Mouse (Mus musculus) small intestine, adult 2 months (tissue): Measurements from ENCODE around the gene Neurog1. TPM values are rescaled to one million over a fixed set of nuclear protein-coding genes. Genes with fewer than 3 reads are reported as not detected.
A peak's percentile ranks its signal among the peaks of the same experiment; 100 is the strongest.

Experiments
- H3K27ac ChIP-seq: fragments of 200-500 bp; 2 replicates; pipeline ENCODE4 v1.5.1; 2012; ENCODE audit warnings: low read depth, low read length, control low read depth, inconsistent platforms; ENCODE audit not compliant: insufficient read depth
- H3K27me3 ChIP-seq: fragments of 200-500 bp; 2 replicates; pipeline ENCODE4 v1.6.1; 2012; ENCODE audit warnings: mild to moderate bottlenecking, moderate library complexity, low read length, inconsistent platforms; ENCODE audit not compliant: control insufficient read depth, insufficient read depth
- H3K36me3 ChIP-seq: fragments of 200-500 bp; 2 replicates; pipeline ENCODE4 v1.6.1; 2012; ENCODE audit warnings: mild to moderate bottlenecking, low read length, control low read depth, inconsistent platforms; ENCODE audit not compliant: control insufficient read depth, insufficient read depth
- H3K4me1 ChIP-seq: fragments of 200-500 bp; 2 replicates; pipeline ENCODE4 v1.6.1; 2012; ENCODE audit warnings: low read length, inconsistent platforms, mixed read lengths; ENCODE audit not compliant: control insufficient read depth, insufficient read depth, insufficient read length
- H3K4me3 ChIP-seq: fragments of 200-500 bp; 2 replicates; pipeline ENCODE4 v1.5.1; 2012; ENCODE audit warnings: low read depth, mild to moderate bottlenecking, control low read depth, inconsistent platforms, low read length, moderate library complexity
- CTCF ChIP-seq: fragments of 200-500 bp; IDR thresholded peaks from 2 replicates; pipeline ENCODE4 v1.5.1; 2012; ENCODE audit warnings: low read depth, mild to moderate bottlenecking, control low read depth, inconsistent platforms, low read length, moderate library complexity, mixed read lengths; ENCODE audit not compliant: insufficient replicate concordance, insufficient read length; ENCODE audit errors: extremely low read depth
- POLR2A ChIP-seq: fragments of 200-500 bp; IDR thresholded peaks from 2 replicates; pipeline ENCODE4 v1.6.1; 2012; ENCODE audit warnings: low read depth, mild to moderate bottlenecking, control low read depth, inconsistent platforms, low read length, moderate library complexity
- WGBS: fragments of 180-500 bp; shearing (Covaris S2); methylation state at CpG from one replicate; pipeline ENCODE4 v1.1.7; 2018; 5-methylcytosine and 5-hydroxymethylcytosine counted together
- polyA plus RNA-seq: library from polyadenylated mRNA; depleted of rRNA; stranded (reverse); fragments of >200 nt; gene quantifications from 2 replicates; pipeline ENCODE4 v1.2.3, GENCODE M21; 2012

The Neurog1 gene
- polyA plus RNA-seq, 1 experiment, result not detected

DNA sequence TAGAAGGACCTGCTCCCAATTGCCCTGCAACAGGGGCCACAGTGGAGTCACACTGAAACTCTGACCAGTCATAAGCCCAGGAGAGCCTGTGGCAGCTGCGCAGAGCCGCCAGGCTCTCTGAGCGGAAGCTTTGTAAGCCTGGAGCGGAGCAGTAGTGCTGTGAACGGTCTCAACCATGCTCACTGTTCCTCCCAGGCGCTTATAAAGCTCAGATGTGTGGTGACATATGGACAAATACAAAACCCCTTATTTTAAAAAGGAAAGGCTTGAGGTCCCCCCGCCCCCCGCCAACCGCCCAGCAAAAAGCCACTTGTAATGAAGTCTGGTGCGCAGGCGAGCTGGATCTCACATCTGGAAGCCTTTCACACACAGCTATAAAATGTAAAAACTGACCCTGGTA is 37.3 kb upstream of the Neurog1 start:
- Histone ChIP-seq H3K27me3 (no peaks in the 10 kb centered on the region), H3K36me3 (no peaks in the 10 kb centered on the region), H3K4me1 (no peaks in the 10 kb centered on the region), H3K27ac (no peak overlapping the region), H3K4me3 (no peak overlapping the region)
- WGBS, result 79% methylated on average over 11 of the region's 11 CpGs
- TF ChIP-seq POLR2A, result no peak
- TF ChIP-seq CTCF, result no peak

DNA sequence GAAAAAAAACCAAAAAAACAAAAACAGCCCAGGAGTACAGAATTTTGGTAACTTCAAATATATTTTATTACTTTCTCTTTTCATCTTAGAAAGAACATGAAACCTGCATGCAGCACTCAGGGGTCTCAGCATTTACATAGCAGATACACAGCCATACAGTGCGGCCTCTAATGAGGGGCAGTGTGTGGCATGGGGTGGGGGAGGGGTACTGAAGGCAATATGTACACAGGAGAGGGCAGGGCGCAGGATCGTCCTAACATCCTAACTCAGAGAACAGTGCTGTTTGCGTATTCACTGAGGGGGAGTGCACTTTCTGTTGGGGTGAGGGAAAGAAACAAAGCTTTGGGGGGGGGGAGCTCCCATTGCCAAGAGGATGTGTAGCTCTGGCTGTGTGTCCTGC is 36.6 kb upstream of the Neurog1 start:
- H3K36me3 ChIP-seq, result no peaks in the 10 kb centered on the region
- no peaks in the 10 kb centered on the region for H3K27me3 ChIP-seq
- TF ChIP-seq POLR2A (no peak), CTCF (no peak)
- H3K27ac ChIP-seq, result no peak overlapping the region
- WGBS, result 26% methylated on average over 4 of the region's 4 CpGs
- H3K4me3 ChIP-seq, result no peak overlapping the region
- no peaks in the 10 kb centered on the region for H3K4me1 ChIP-seq

DNA sequence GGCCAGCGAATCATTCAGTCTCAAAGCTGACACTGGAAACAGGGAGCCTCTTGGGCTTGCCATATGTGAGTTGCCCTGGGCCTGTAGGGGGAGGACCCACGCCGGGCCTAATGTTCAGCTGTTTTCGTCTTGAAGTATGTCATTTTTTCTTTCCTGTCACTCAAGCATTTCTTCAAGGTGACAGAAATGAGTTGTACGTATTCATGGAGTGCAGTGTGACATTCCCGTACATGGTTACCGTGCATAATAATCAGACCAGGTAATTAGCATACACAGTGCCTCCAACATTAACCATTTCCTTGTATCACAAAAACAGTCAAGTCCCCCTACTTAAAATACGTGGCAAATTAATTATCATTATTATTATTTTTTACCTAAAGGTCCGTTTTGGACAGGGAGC is 35.1 kb upstream of the Neurog1 start:
- H3K36me3 ChIP-seq, result no peaks in the 10 kb centered on the region
- H3K4me1 ChIP-seq, result no peaks in the 10 kb centered on the region
- no peak for TF ChIP-seq CTCF
- TF ChIP-seq POLR2A, result no peak
- H3K27ac ChIP-seq, result no peak overlapping the region
- no peaks in the 10 kb centered on the region for H3K27me3 ChIP-seq
- WGBS, result 79% methylated on average over 9 of the region's 9 CpGs
- no peak overlapping the region for H3K4me3 ChIP-seq

DNA sequence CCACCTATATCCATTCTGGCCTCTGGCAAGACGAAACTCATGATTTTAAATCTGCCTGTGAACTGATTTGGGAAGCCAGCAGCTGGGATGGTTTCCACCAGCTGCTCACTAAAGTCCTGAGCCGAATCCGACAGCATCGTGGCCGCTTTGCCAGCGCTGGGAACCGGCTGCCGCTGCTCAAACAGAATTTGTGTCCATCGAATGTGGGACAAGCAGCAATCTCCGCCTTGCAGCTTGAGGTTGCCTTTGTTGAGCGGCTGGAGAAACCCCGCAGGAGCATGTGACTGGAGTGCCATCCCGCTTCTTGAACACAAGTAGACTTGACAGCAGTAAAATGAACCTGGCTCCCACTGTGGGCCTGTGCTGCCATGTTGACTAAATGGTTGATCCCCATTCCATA is 31.4 kb upstream of the Neurog1 start:
- no peaks in the 10 kb centered on the region for H3K27me3 ChIP-seq
- no peak overlapping the region for H3K4me3 ChIP-seq
- TF ChIP-seq CTCF (no peak), POLR2A (no peak)
- H3K36me3 ChIP-seq, result no peaks in the 10 kb centered on the region
- H3K27ac ChIP-seq, result no peak overlapping the region
- H3K4me1 ChIP-seq, result no peaks in the 10 kb centered on the region
- 90% methylated on average over 13 of the region's 13 CpGs for WGBS

DNA sequence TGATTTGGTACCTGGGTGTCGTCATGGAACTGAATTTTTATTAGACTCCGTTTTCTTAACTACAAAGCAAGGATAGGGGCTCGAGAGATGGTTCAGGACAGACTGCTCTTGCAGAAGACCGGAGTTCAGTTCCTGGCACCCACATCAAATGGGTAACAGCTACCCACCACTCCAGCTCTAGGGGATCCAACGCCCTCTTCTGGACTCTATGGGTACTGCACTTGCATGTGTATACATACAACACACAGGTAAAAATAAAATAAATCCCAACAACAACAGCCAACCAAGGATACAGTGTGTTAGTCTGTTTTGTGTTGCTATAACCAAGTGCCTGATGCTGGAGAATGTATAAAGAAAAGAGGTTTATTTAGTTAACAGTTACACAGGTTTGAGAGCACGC is 28.4 kb upstream of the Neurog1 start:
- Histone ChIP-seq H3K4me3 (no peak overlapping the region), H3K36me3 (no peaks in the 10 kb centered on the region)
- TF ChIP-seq POLR2A (no peak), CTCF (peak; percentile 42; the same call in 1 of the 2 replicates)

DNA sequence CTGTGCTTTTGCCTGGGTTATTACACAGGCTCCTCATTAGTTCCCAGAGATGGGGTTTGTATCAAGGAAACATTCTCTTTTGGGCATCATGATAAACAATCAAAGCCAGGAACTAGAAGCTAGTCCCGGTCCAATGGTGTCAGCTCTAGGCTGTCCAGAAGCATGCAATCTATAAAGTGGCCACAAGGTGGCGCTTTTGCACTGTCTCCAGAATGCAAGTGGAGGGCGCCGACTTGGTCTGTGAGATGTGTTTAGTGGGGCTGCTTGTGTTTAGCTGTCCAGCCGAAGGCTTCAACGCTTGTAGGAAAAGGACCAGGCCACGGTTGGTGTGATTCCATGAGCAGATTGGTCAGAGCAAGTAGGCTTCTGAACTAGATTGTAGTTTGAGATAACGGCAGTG is 27.5 kb upstream of the Neurog1 start:
- peak; percentile 84; the same call in 1 of the 2 replicates for TF ChIP-seq CTCF
- no peak for TF ChIP-seq POLR2A
- Histone ChIP-seq H3K36me3 (no peaks in the 10 kb centered on the region), H3K4me1 (no peaks in the 10 kb centered on the region), H3K4me3 (no peak overlapping the region), H3K27ac (no peak overlapping the region), H3K27me3 (no peaks in the 10 kb centered on the region)
- WGBS, result 20% methylated on average over 8 of the region's 8 CpGs

More for the DNA sequence above, 28.4 kb upstream of the Neurog1 start:
- H3K27ac ChIP-seq, result no peak overlapping the region
- WGBS, result 78% methylated on average over 6 of the region's 6 CpGs
- no peaks in the 10 kb centered on the region for H3K4me1 ChIP-seq
- no peaks in the 10 kb centered on the region for H3K27me3 ChIP-seq

DNA sequence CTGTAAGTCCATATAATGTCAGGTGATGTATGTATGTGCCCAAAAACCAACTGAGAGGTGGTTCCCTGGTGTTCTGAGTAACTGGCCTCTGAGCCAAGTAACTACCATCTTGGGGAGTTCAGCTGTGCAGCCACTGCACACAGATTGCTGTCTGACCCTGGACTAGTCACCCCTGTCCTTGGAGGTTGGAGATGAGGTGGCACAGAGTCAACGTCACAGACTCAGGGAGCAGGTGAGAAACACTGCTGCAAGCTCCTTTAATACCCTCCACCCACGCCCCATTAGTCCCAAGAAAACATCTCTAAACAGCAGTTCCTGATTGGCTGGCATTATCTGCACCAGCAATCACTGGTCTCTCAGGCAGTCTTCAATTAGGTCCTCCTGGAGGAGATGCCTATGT is 23.2 kb upstream of the Neurog1 start:
- no peaks in the 10 kb centered on the region for H3K4me1 ChIP-seq
- 41% methylated on average over 2 of the region's 2 CpGs for WGBS
- no peak overlapping the region for H3K4me3 ChIP-seq
- no peak for TF ChIP-seq POLR2A
- TF ChIP-seq CTCF, result no peak
- H3K27ac ChIP-seq, result no peak overlapping the region
- H3K36me3 ChIP-seq, result no peaks in the 10 kb centered on the region
- no peaks in the 10 kb centered on the region for H3K27me3 ChIP-seq

DNA sequence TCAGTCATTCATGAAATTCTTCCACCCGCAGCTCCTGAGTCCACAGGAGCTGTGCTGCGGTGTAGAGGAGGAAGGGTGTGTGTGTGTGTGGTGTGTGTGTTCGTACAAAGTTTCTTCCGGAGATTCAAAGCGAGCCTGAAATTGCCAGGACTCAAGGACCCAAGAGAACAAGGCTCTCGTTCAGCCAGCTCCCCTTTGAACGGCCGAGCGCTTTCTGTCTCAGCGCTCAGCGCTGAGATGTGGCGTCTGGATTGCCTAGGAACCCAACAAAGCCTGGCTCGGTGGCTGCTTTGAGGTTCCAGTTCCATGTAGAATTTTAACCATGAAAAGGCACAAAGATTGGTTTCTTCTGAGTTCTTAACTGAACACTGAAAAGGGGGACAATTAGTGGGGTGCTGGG is 18.2 kb upstream of the Neurog1 start:
- H3K4me3 ChIP-seq, result no peak overlapping the region
- no peaks in the 10 kb centered on the region; the same call in 1 of the 2 replicates for H3K27me3 ChIP-seq
- no peak overlapping the region for H3K27ac ChIP-seq
- TF ChIP-seq POLR2A (no peak), CTCF (no peak)
- no peaks in the 10 kb centered on the region for H3K36me3 ChIP-seq
- H3K4me1 ChIP-seq, result no peaks in the 10 kb centered on the region
- 66% methylated on average over 13 of the region's 13 CpGs for WGBS
